Mouse (Mus musculus) forebrain, embryonic 13.5 days (tissue): ENCODE measurements around the gene Sema3e. TPM values are rescaled to one million over a fixed set of nuclear protein-coding genes. Genes with fewer than 3 reads are reported as not detected.

ENCODE experiments used
- ATAC-seq: fragments of 200-750 bp; cut with Nextera tagmentation; 2 replicates; pipeline ENCODE4 v1.8.0; 2017
- H3K27ac ChIP-seq: fragments of 300-500 bp; sonication (generic); 2 replicates; pipeline ENCODE4 v1.5.1; 2015; ENCODE audit warnings: inconsistent platforms, mild to moderate bottlenecking, moderate library complexity
- H3K27me3 ChIP-seq: fragments of 300-500 bp; sonication (generic); 2 replicates; pipeline ENCODE4 v1.6.1; 2015; ENCODE audit warnings: mild to moderate bottlenecking, inconsistent platforms
- H3K36me3 ChIP-seq: fragments of 300-500 bp; sonication (generic); 2 replicates; pipeline ENCODE4 v1.6.1; 2015; ENCODE audit warnings: mild to moderate bottlenecking, inconsistent platforms; ENCODE audit not compliant: poor library complexity, severe bottlenecking
- H3K4me1 ChIP-seq: fragments of 300-500 bp; sonication (generic); 2 replicates; pipeline ENCODE4 v1.6.1; 2015; ENCODE audit warnings: inconsistent platforms
- H3K4me2 ChIP-seq: fragments of 300-500 bp; sonication (generic); 2 replicates; pipeline ENCODE4 v1.6.1; 2015; ENCODE audit warnings: inconsistent platforms, mild to moderate bottlenecking, moderate library complexity
- H3K4me3 ChIP-seq: fragments of 300-500 bp; sonication (generic); 2 replicates; pipeline ENCODE4 v1.5.1; 2015; ENCODE audit warnings: mild to moderate bottlenecking, inconsistent platforms
- H3K9ac ChIP-seq: fragments of 300-500 bp; sonication (generic); 2 replicates; pipeline ENCODE4 v1.6.1; 2015; ENCODE audit warnings: mild to moderate bottlenecking, inconsistent platforms
- H3K9me3 ChIP-seq: fragments of 300-500 bp; sonication (generic); replicated peaks from 2 replicates; pipeline ENCODE4 v1.6.1; 2016; ENCODE audit warnings: inconsistent platforms
- WGBS: fragments of 180-500 bp; shearing (Covaris S2); methylation state at CpG from one replicate; pipeline ENCODE4 v1.1.7; 2015; 5-methylcytosine and 5-hydroxymethylcytosine counted together
- polyA plus RNA-seq: library from polyadenylated mRNA; unstranded; fragments of >200 nt; fragmentation: Nextera tagmentation; extraction: Ambion mirVana; gene quantifications from 2 replicates; pipeline ENCODE4 v1.2.1, GENCODE M21; 2015

Gene Sema3e
- polyA plus RNA-seq, 1 experiment from 2014 or later, result 1.1 TPM

- Histone ChIP-seq H3K36me3 (no peaks in the 10 kb centered on the region), H3K27me3 (no peaks in the 10 kb centered on the region), H3K9me3 (no peaks in the 10 kb centered on the region), H3K9ac (no peak overlapping the region), H3K27ac (no peak overlapping the region), H3K4me3 (no peak overlapping the region), H3K4me2 (no peak overlapping the region), H3K4me1 (no peaks in the 10 kb centered on the region)
- 76% methylated on average over 3 of the region's 3 CpGs for WGBS
- no peak for ATAC-seq
Measured at GRCm38 (mm10) chr5:14167776-14168175, 142.7 kb downstream of the Sema3e start.

GRCm38 (mm10) chr5:14173355-14174183 lies 148.5 kb downstream of the Sema3e start:
- no peaks in the 10 kb centered on the region for H3K27me3 ChIP-seq
- peak; percentile 92 for ATAC-seq
- H3K4me3 ChIP-seq, result no peak overlapping the region
- no peak overlapping the region for H3K4me2 ChIP-seq
- 74% methylated on average over 10 of the region's 10 CpGs for WGBS
- H3K4me1 ChIP-seq, result no peaks in the 10 kb centered on the region
- H3K9ac ChIP-seq, result no peak overlapping the region
- H3K36me3 ChIP-seq, result no peaks in the 10 kb centered on the region
- no peaks in the 10 kb centered on the region for H3K9me3 ChIP-seq
- peak overlapping the region; percentile 5; the same call in 1 of the 2 replicates for H3K27ac ChIP-seq

GRCm38 (mm10) chr5:14180571-14180970 lies 155.5 kb downstream of the Sema3e start:
- Histone ChIP-seq H3K27ac (no peak overlapping the region), H3K4me2 (no peak overlapping the region), H3K9ac (no peak overlapping the region), H3K4me3 (no peak overlapping the region), H3K27me3 (no peaks in the 10 kb centered on the region), H3K9me3 (no peaks in the 10 kb centered on the region), H3K36me3 (no peaks in the 10 kb centered on the region), H3K4me1 (no peaks in the 10 kb centered on the region)
- no peak for ATAC-seq
- WGBS, result 81% methylated on average over 10 of the region's 10 CpGs

DNA sequence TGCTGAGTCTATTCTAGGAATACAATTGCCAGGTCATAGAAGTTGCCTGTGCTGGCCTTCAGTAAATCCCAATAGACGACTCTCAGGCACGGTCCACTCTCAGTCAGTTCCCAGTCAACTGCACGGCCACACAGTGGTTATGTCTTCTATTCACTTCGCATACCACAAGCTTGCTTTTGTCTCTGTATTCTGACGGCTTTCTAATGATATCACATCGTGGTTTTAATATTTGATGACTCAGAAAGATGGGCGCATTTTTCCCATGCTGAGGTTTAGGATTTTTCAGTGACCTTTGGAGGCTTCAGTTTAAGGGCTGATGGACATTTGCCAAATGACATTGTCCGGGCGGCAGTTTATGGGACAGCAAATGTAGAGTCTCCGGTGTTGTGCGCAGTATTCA lies 157.1 kb downstream of the Sema3e start:
- no peaks in the 10 kb centered on the region for H3K27me3 ChIP-seq
- ATAC-seq, result no peak
- no peaks in the 10 kb centered on the region for H3K4me1 ChIP-seq
- H3K27ac ChIP-seq, result no peak overlapping the region
- H3K9ac ChIP-seq, result no peak overlapping the region
- WGBS, result 89% methylated on average over 11 of the region's 11 CpGs
- H3K4me2 ChIP-seq, result no peak overlapping the region
- no peaks in the 10 kb centered on the region for H3K36me3 ChIP-seq
- no peaks in the 10 kb centered on the region for H3K9me3 ChIP-seq
- no peak overlapping the region for H3K4me3 ChIP-seq

GRCm38 (mm10) chr5:14195172-14195819 lies 170.2 kb downstream of the Sema3e start:
- Histone ChIP-seq H3K4me3 (no peak overlapping the region), H3K9ac (peak overlapping the region; percentile 12; the same call in 1 of the 2 replicates), H3K27me3 (no peaks in the 10 kb centered on the region), H3K36me3 (no peaks in the 10 kb centered on the region), H3K4me2 (peak overlapping the region; percentile 37), H3K27ac (peak overlapping the region; percentile 48), H3K4me1 (peaks cover 7% of the 10 kb centered on the region; the same call in 1 of the 2 replicates), H3K9me3 (no peaks in the 10 kb centered on the region)
- 21% methylated on average over 6 of the region's 6 CpGs for WGBS
- peak; percentile 99 for ATAC-seq

GRCm38 (mm10) chr5:14198344-14199040 lies 173.4 kb downstream of the Sema3e start:
- no peaks in the 10 kb centered on the region for H3K27me3 ChIP-seq
- peaks cover 7% of the 10 kb centered on the region; the same call in 1 of the 2 replicates for H3K4me1 ChIP-seq
- ATAC-seq, result no peak
- no peak overlapping the region for H3K9ac ChIP-seq
- H3K36me3 ChIP-seq, result no peaks in the 10 kb centered on the region
- H3K4me2 ChIP-seq, result no peak overlapping the region
- H3K4me3 ChIP-seq, result no peak overlapping the region
- 87% methylated on average over 3 of the region's 3 CpGs for WGBS
- no peak overlapping the region for H3K27ac ChIP-seq
- no peaks in the 10 kb centered on the region for H3K9me3 ChIP-seq

DNA sequence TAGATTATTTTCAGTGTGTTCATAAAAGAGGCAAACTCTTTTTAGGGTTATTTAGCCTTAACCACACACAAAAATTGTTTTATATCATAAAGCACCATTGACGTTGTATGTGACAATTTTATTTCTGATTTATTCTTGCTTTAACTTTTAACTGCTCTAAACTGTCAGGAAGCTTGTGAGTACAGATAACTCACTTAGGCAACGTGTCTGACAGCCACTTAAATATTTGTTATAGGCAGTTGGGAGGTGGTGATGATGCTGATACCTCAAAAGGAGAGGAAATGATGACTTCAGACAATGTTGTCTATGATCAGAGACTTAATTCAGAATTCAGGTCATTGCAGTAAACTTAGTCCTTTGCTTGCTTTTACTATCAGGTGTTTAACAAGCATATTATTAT lies 181.7 kb downstream of the Sema3e start:
- no peak for ATAC-seq
- no peak overlapping the region for H3K4me3 ChIP-seq
- H3K9me3 ChIP-seq, result no peaks in the 10 kb centered on the region
- no peak overlapping the region for H3K9ac ChIP-seq
- whole genome bisulfite sequencing, result 79% methylated on average over 2 of the region's 2 CpGs
- H3K27me3 ChIP-seq, result no peaks in the 10 kb centered on the region
- no peaks in the 10 kb centered on the region for H3K36me3 ChIP-seq
- no peak overlapping the region for H3K4me2 ChIP-seq
- no peak overlapping the region for H3K27ac ChIP-seq
- H3K4me1 ChIP-seq, result no peaks in the 10 kb centered on the region

DNA sequence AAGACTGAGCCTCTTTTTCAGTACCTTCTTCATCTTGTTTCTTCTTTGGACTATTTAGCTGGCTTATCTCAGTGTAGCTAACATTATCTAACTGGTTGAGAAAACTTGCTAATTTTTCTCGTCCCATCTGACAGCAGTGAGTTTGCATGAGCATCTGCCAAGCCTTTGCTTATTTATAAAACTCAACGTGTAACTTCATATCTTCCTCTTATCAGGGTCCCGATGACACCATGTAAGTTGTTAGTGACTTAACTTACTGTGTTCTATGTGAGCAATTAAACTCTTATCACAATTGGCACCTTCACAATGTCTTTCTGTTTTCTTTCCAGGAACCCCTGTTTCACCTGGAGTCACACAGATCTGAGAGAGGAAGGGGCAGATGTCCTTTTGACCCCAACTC lies 184.9 kb downstream of the Sema3e start:
- Histone ChIP-seq H3K27ac (no peak overlapping the region), H3K4me3 (no peak overlapping the region), H3K36me3 (no peaks in the 10 kb centered on the region), H3K4me1 (no peaks in the 10 kb centered on the region), H3K27me3 (no peaks in the 10 kb centered on the region), H3K9ac (no peak overlapping the region), H3K4me2 (no peak overlapping the region), H3K9me3 (no peaks in the 10 kb centered on the region)
- no peak for ATAC-seq
- WGBS, result 81% methylated on average over 3 of the region's 3 CpGs

DNA sequence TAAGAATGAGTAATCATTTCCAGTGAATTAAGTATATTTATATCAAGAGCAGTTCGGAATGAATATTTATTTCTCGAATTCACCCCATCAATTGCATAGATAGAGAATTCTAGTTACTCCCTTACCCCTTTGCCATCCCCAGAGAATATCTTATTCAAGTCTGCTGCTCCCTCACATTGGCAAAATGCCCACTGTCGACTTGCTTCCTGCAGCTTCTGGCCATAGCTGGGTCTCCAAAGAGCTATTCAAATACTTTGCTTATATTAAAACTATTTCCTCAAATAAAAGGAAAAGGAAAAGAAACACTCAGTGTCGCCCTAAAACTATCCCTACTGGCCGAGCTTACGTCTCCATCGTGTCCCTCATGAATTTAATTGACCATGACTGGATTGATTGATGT lies 191.1 kb downstream of the Sema3e start:
- H3K4me2 ChIP-seq, result no peak overlapping the region
- H3K4me1 ChIP-seq, result no peaks in the 10 kb centered on the region
- H3K9ac ChIP-seq, result no peak overlapping the region
- peak; percentile 19; the same call in 1 of the 2 replicates for ATAC-seq
- H3K4me3 ChIP-seq, result no peak overlapping the region
- H3K9me3 ChIP-seq, result no peaks in the 10 kb centered on the region
- H3K27ac ChIP-seq, result no peak overlapping the region
- no peaks in the 10 kb centered on the region for H3K36me3 ChIP-seq
- WGBS, result 61% methylated on average over 7 of the region's 7 CpGs
- H3K27me3 ChIP-seq, result no peaks in the 10 kb centered on the region

- no peaks in the 10 kb centered on the region for H3K27me3 ChIP-seq
- H3K9me3 ChIP-seq, result no peaks in the 10 kb centered on the region
- H3K4me1 ChIP-seq, result no peaks in the 10 kb centered on the region
- H3K9ac ChIP-seq, result no peak overlapping the region
- ATAC-seq, result no peak; the same call in 1 of the 2 replicates
- H3K4me2 ChIP-seq, result no peak overlapping the region
- no peaks in the 10 kb centered on the region for H3K36me3 ChIP-seq
- no peak overlapping the region for H3K4me3 ChIP-seq
- no peak overlapping the region for H3K27ac ChIP-seq
- WGBS, result 78% methylated on average over 4 of the region's 4 CpGs
Measured at GRCm38 (mm10) chr5:14218677-14219076, 193.6 kb downstream of the Sema3e start.

GRCm38 (mm10) chr5:14224509-14224908 lies 199.4 kb downstream of the Sema3e start:
- 92% methylated on average over 6 of the region's 6 CpGs for WGBS
- Histone ChIP-seq H3K27me3 (no peaks in the 10 kb centered on the region), H3K36me3 (no peaks in the 10 kb centered on the region), H3K27ac (no peak overlapping the region), H3K4me3 (no peak overlapping the region), H3K9ac (no peak overlapping the region), H3K4me2 (no peak overlapping the region), H3K4me1 (no peaks in the 10 kb centered on the region), H3K9me3 (no peaks in the 10 kb centered on the region)
- no peak for ATAC-seq

- Histone ChIP-seq H3K9ac (no peak overlapping the region), H3K36me3 (no peaks in the 10 kb centered on the region), H3K4me2 (no peak overlapping the region), H3K4me1 (no peaks in the 10 kb centered on the region), H3K27me3 (no peaks in the 10 kb centered on the region), H3K4me3 (no peak overlapping the region), H3K9me3 (no peaks in the 10 kb centered on the region), H3K27ac (no peak overlapping the region)
- ATAC-seq, result no peak
- 84% methylated on average over 3 of the region's 3 CpGs for WGBS
Measured at GRCm38 (mm10) chr5:14231027-14231426, 206.0 kb downstream of the Sema3e start.
